Mouse (Mus musculus): ENCODE results near the gene Ccdc78. TPM values are rescaled to one million over a fixed set of nuclear protein-coding genes. Genes with fewer than 3 reads are reported as not detected.
A peak's percentile ranks its signal among the peaks of the same experiment; 100 is the strongest.

Gene Ccdc78
- total RNA-seq, 2 experiments from 2014 or later = not detected

- DNase-seq (ENCODE audit: extremely low spot score in 1 of 2, low spot score in 2 of 2) = no peak
- intact Hi-C loops (cut with DNase I) = no loop called here
- H3K27ac ChIP-seq = no peak overlapping the region
- H3K4me3 ChIP-seq = no peak overlapping the region
- TF ChIP-seq CTCF (IDR thresholded peaks at IDR 0.05) = no peak
Measured at GRCm38 (mm10) chr17:25757691-25758090, 28.7 kb upstream of the Ccdc78 start.

DNA sequence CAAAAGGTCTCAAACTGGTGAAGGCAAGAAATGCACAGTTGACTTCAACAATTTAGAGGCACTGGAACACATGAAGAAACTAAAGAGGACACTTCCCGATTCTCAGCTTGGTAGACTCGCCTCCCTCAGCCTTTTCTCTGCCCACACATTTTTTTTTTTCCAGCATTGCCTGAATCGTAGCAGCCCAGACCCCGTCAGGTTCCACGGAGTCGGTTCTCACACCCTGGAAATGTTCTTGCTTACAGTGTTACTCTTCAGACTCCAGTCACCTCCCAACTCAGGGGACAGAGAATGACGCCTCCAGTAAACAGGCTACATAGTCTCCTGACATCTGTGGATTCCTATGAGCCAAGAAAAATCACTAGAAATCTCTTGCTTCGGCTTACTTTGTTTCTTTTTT lies 26.2 kb upstream of the Ccdc78 start:
- intact Hi-C loops (cut with DNase I) = no loop called here
- peak in 1 of 2 experiments; percentile 25 for DNase-seq (ENCODE audit: extremely low spot score in 1 of 2, low spot score in 2 of 2)
- Histone ChIP-seq H3K27ac (peak overlapping the region; percentile 30; the same call in 1 of the 2 replicates), H3K4me3 (no peak overlapping the region)
- TF ChIP-seq CTCF (IDR thresholded peaks at IDR 0.05) = no peak

GRCm38 (mm10) chr17:25761561-25761970 lies 24.8 kb upstream of the Ccdc78 start:
- H3K4me3 ChIP-seq = no peak overlapping the region
- peak in 1 of 2 experiments; percentile 17 for DNase-seq (ENCODE audit: extremely low spot score in 1 of 2, low spot score in 2 of 2)
- peak overlapping the region; percentile 58 for H3K27ac ChIP-seq
- no peak for TF ChIP-seq CTCF (IDR thresholded peaks at IDR 0.05)
- intact Hi-C loops (cut with DNase I) = no loop called here

- no peak for DNase-seq (ENCODE audit: extremely low spot score in 1 of 2, low spot score in 2 of 2)
- TF ChIP-seq CTCF (IDR thresholded peaks at IDR 0.05) = no peak
- H3K4me3 ChIP-seq = no peak overlapping the region
- intact Hi-C loops (cut with DNase I) = no loop called here
- peak overlapping the region; percentile 58; the same call in 1 of the 2 replicates for H3K27ac ChIP-seq
Measured at GRCm38 (mm10) chr17:25762591-25762990, 23.8 kb upstream of the Ccdc78 start.

- Histone ChIP-seq H3K4me3 (no peak overlapping the region), H3K27ac (no peak overlapping the region)
- no peak for DNase-seq (ENCODE audit: extremely low spot score in 1 of 2, low spot score in 2 of 2)
- no peak for TF ChIP-seq CTCF (IDR thresholded peaks at IDR 0.05)
- intact Hi-C loops (cut with DNase I) = no loop called here
Measured at GRCm38 (mm10) chr17:25765886-25766285, 20.5 kb upstream of the Ccdc78 start.

DNA sequence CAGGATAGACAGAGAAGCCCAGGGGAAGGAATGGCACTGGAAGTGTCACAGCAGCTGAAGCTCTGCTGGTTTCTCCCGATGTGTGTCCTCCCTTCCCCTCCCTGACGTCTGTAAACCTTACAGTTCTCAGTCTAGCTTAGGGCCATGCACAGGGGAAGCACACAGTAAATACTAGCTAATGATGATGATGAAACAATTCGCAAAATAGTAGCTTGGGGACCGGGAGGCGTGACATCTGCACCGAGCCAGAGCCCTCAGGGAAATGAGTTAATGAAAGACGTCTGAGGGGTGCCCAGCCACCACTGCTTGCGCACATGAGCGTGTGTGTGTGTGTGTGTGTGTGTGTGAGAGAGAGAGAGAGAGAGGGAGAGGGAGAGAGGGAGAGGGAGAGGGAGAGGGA lies 17.0 kb upstream of the Ccdc78 start:
- Histone ChIP-seq H3K4me3 (no peak overlapping the region), H3K27ac (no peak overlapping the region)
- intact Hi-C loops (cut with DNase I) = no loop called here
- no peak for TF ChIP-seq CTCF (IDR thresholded peaks at IDR 0.05)
- no peak for DNase-seq (ENCODE audit: extremely low spot score in 1 of 2, low spot score in 2 of 2)

- peak; percentile 98 to 99 for DNase-seq (ENCODE audit: extremely low spot score in 1 of 2, low spot score in 2 of 2)
- H3K4me3 ChIP-seq = peak within 1 kb of the TSS; percentile 86
- H3K27ac ChIP-seq = peak within 1 kb of the TSS; percentile 90
- peak; percentile 98 for TF ChIP-seq CTCF (IDR thresholded peaks at IDR 0.05)
- intact Hi-C loops (cut with DNase I) = loop anchor here (1.0 to 5.0 kb wide), 3 partner anchors 24 to 41 kb away; partner anchors contain the start of gene Metrn
Measured at GRCm38 (mm10) chr17:25773549-25774120, 12.7 kb upstream of the Ccdc78 start, which contains the start of gene Narfl. Gene Narfl, plus strand, starts transcription at chr17:25773776.

GRCm38 (mm10) chr17:25775318-25776062 lies 10.9 kb upstream of the Ccdc78 start:
- intact Hi-C loops (cut with DNase I) = no loop called here
- H3K27ac ChIP-seq = no peak overlapping the region
- no peak overlapping the region for H3K4me3 ChIP-seq
- no peak for TF ChIP-seq CTCF (IDR thresholded peaks at IDR 0.05)
- DNase-seq (ENCODE audit: extremely low spot score in 1 of 2, low spot score in 2 of 2) = no peak

- DNase-seq (ENCODE audit: extremely low spot score in 1 of 2, low spot score in 2 of 2) = no peak
- intact Hi-C loops (cut with DNase I) = no loop called here
- no peak for TF ChIP-seq CTCF (IDR thresholded peaks at IDR 0.05)
- no peak overlapping the region for H3K27ac ChIP-seq
- no peak overlapping the region for H3K4me3 ChIP-seq
Measured at GRCm38 (mm10) chr17:25777948-25778347, 8.4 kb upstream of the Ccdc78 start.

DNA sequence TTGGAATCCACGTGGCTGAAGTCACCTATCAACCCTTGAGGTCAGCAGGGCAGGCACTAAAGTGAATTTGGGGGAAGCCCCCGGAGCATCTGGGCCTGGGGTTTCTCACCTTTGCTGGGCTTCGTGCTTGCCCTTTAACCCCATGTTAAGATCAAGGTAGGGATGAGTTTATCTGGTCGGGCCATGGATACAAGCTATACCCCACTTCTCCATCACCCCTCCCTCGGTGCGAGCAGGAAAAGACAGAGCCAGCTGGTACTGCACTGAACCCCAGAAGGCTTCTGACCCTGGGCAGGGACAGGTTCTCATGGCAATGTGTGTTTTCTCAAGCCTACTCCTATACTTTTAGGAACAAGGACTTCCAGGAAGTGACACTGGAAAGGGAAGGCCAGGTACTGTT lies 5.0 kb upstream of the Ccdc78 start:
- no peak for DNase-seq (ENCODE audit: extremely low spot score in 1 of 2, low spot score in 2 of 2)

GRCm38 (mm10) chr17:25783086-25783485 lies 3.3 kb upstream of the Ccdc78 start:
- no peak for DNase-seq (ENCODE audit: extremely low spot score in 1 of 2, low spot score in 2 of 2)
- TF ChIP-seq CTCF (IDR thresholded peaks at IDR 0.05) = no peak
- intact Hi-C loops (cut with DNase I) = no loop called here
- H3K4me3 ChIP-seq = no peak overlapping the region
- H3K27ac ChIP-seq = no peak overlapping the region

More for the DNA sequence above, 5.0 kb upstream of the Ccdc78 start:
- Histone ChIP-seq H3K27ac (no peak overlapping the region), H3K4me3 (no peak overlapping the region)
- intact Hi-C loops (cut with DNase I) = no loop called here
- TF ChIP-seq CTCF (IDR thresholded peaks at IDR 0.05) = no peak

GRCm38 (mm10) chr17:25783861-25784574 lies 2.4 kb upstream of the Ccdc78 start:
- intact Hi-C loops (cut with DNase I) = no loop called here
- Histone ChIP-seq H3K4me3 (peak overlapping the region; percentile 74), H3K27ac (peak overlapping the region; percentile 94; the same call in 1 of the 2 replicates)
- DNase-seq (ENCODE audit: extremely low spot score in 1 of 2, low spot score in 2 of 2) = no peak
- TF ChIP-seq CTCF (IDR thresholded peaks at IDR 0.05) = no peak
